Mouse (Mus musculus) layer of hippocampus, adult 11-12 months (tissue): ENCODE results near the gene Paqr3.
A peak's percentile ranks its signal among the peaks of the same experiment; 100 is the strongest.

Experiments used
- DNase-seq: peaks from one replicate; pipeline ENCODE4 v3.0.0; 2022; ENCODE audit warnings: low spot score

Paqr3 gene

DNA sequence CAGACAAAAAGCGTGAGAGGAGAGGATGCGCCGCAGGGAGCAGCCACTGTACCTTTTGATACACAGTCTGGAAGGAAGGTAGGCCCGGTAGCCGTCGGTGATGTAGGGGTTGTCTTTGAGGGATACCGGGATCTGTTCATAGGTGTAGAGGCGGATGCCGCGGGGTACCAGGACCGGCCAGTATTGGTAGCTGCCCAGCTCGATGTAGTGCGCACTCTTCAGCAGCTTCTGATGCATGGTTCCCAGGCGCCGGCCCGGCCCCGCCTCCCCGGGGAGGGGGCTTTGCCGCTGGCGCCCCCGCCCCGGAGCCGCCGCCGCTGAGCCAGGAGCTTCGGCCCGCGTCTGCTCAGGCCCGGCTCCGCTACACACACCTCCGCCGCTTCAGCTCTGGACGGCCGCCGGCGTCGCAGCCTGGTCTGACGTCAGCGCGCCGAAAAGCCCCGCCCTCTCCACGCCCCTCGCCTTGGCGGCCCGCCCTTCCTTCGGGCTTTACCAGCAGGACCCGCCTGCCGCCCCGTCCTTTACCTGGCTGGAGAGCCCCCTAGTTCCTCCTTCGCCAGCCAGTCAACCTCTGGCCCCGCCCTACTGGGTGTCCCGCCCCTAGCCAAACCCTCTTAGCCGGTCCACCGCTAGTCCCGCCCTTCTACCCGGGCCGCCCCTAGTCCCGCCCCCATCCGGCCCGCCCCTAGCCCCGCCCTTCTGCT lies at the start of gene Paqr3:
TSS of gene Paqr3 (minus strand) at position 390 of the 704 bp plus-strand sequence.
- DNase-seq = peak; percentile 96

DNA sequence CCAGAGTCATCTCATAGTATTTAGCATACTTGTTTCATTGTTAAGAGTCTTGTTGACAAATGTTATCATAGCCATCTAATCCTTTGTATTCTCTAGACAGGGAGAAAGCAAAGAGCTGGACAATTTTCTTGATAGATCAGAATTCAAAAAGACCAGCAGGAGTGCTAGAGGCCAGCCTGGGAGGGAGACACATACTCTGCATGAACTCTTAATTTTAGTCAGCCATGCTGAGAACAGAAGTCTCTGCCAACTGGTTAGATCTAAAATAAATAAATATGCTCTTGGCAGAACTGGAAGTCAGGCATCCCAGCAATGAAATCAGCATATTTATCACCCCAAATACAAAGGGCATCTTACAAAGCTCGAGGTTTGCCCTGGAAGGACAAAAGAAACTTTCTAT lies 43.3 kb upstream of the Paqr3 start:
- DNase-seq = no peak

DNA sequence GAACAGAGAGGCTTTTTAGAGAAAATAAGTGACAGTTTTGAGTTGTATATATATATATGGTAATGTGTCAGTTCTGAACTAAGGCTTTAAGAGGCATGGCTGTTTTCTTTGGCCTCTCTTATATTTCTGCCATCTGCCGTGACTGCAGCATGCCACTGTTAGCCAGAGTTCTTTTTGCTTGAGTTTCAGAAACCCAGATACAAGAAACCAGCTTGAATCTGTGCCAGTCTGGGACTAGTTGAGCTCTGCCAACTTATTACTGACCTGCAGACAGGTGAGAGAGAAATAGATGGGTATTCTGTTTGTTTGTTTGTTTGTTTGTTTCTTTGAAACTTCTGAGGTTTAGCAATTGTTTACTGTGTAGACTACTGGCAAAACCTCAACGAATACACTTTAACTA lies 23.9 kb upstream of the Paqr3 start:
- DNase-seq = no peak

DNA sequence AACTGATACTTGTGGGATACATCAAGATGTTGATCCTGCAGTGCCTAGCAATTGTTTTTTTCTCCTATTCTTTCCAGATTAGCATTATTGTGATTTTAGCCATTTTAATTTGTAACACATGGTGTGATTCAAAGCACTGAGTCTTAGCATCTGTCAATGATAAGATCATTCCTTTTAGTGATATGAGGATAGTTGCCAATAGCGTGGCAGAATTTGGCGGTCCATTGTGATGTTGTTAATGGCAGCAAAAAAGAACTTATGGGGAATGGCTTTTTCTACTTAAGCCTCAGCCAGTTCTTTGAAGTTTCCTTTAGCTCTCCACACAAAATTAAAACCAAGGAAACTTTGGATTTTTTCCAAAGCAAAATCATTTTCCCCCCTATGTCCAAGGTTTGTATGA lies 18.2 kb upstream of the Paqr3 start:
- no peak for DNase-seq

DNA sequence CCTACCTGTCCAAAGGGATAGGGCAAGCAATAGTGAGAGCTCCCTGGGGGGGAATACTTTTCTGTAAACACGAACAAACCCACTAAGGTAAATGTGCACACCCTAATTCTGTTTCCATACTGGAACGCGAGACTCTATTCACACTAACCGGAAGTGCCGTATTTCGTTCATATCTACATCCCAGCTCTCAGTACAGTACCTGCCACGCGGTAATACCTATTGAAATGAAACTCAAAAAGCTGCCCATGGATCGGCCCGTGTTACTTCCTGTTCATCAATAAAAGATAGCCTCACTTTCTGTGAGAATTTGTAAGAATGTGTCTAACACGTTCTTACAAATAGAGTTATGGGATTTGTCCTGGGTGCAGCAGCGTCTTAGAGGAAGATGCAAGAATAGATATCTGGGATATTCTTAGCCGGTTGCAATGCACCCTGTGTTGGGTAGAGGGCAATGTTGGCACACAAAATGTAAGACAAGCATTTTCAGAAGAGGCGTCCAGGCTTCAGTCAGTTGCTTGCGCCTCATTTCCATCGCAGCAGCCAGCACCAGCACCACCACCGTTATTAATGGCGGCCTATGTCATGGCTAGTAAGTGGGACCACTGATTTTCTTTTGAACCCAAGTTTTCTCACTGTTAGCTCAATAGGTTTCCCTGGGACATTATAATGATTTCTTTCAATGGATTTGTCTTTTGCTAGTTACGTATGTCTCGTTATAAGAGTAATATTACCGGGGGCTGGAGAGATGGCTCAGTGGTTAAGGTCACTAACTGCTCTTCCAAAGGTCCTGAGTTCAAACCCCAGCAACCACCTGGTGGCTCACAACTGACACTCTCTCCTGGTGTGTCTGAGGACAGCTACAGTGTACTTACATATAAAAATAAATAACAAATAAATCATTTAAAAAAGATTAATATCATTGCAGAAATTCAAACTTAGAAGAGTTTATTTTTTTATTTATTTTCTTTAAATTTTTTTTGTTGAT lies 17.1 kb upstream of the Paqr3 start:
- peak; percentile 74 for DNase-seq

DNA sequence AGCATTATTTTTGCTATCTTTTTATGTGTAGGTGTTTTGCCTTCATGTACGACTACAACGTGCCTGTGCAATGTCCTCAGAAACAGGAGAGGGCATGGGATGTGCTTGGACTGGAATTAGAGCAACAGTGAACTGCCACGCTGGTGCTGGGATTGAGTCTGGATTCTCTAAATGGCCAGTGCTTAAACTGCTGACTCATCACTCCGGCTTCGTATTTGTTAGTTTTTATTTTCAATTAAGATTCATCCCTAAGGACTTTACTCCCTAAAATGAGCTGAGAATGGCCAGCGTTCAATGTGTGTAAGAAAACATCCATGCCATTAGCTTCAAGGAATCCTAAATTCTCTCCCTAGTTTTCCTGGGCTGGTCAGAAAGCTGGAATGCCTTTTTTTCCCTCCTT lies 15.9 kb upstream of the Paqr3 start:
- no peak for DNase-seq

DNA sequence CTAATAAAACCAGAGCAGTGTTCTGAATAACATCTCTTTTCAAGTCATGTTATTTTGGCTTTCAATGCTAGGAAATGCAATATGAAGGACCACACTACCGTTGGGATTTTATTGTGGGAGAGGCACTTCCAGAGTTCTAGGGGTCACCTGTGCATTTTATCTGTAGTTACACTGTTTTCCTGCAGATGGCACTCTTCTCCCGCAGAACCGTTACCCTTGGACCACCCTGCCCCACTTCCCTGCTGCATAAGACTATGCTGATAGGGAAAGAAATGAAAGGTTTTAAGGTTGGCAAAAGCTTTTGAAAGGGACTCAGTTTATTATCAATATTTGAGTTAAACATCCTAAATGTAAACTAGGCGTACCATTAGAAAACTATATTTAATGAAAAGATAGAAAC lies 14.6 kb upstream of the Paqr3 start:
- DNase-seq = peak; percentile 52

DNA sequence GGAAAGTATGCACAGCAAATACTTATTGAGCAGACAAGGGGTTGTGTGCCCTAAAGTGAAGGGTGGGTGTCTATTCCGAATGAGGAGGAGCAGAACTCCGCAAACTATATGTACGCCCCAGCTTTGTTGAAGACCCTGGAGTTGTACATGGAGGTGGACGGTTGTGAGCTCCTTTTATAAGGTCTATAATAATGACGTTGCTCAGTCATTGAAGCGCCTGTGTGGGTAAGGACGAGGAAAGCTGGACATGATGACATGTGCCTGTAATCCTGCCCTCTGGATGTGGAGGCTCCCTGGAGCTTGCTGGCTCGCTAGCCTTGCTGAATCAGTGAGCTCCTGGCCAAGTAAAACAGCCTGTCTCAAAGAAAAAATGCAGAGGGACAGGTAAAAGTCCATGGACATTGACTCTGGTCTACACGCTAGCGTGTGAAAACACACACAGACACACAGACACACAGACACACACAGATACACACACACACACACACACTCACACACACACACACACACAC lies 14.1 kb upstream of the Paqr3 start:
- no peak for DNase-seq

DNA sequence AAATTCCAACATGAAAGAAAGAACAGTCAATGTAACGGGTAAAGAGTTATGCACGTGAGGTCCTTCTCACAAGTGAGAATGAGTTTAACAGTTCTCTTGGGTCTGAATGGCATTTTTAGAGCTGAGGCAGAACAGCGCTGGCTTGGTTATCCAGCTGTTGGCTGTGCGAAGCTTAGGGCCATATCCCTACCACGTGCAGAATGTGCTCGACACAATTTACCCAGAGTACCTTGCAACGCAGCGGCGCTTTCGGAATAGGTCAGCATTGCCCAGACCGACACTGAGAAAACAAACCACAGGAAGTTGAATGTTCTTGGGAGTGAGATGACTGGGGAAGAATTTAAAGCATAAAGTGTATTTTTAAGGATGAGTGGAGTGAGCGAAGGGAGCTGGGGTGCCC lies 13.6 kb upstream of the Paqr3 start:
- DNase-seq = no peak

DNA sequence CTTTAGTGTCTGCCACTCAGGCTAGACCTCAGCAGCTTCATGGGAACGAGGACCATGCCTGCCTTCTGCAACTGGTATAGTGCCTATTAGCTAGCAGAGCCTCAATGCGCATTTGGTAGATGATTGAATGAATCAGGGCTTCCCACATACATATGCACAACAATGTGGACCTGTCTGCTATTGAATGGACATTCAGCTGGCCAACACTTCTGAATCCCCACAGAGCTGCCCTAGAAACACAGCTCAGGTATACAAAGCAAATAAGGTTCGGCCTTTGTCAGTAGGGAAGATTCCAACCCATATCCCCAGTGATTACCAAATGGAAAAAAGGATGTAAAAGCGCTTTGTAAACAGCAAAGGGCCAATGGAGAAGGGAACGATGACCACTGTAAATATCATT lies 699 bp downstream of the Paqr3 start:
- DNase-seq = no peak

DNA sequence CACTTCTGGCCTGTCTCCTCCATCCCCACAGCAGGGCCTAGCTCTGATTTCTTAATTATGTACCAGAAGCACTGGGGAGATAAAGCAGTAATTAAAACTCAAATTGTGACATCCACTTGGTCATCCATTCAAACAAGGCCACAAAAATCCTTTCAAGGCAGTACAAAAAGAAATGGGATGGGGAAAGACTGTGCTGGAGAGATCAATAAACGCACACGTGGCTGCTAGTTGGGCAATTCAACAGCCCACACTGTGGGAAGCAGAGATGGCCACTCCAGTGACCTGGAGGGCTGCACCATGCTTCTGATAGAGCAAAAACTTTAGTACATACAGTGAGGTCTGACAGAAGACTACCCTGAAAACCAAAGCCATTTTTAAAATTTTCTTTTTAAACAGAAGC lies 1.3 kb downstream of the Paqr3 start:
- DNase-seq = no peak

DNA sequence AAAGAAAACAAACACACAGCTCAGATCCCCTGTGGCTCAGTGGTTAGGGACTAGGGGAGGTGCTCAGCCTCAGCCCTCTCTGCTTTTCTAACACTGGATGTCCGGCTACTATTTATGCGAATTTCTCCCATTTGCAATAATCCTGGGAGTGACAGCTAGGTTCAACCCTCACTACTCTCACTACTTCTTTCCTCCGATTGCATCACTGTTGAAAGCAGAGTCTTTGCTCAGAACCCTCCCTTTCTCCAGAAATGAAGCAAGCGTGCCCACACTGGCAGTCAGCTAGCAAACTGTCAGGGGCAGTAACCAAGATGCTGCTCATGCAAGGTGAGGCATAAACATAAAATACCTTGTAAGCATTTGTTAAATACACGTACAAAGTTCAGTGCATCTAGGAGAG lies 3.1 kb downstream of the Paqr3 start:
- DNase-seq = no peak

DNA sequence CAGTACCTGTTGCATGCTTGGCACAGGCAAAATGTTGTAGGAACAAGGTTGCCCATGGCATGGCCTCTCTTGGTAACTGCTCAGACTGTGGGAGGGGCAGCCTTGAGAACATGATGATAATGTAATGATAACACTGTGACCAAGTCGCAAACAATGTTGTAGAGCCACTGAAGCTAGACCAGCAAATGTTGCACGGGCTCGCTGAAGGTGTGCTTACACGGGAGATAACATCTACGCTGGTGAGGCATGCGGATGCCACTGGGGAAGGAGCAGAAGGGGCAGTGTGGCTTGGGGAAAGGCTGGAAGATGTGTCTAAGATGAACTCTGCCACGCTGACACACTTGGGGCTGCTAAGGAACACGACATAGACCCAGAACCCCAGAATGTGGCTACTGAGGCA lies 11.4 kb downstream of the Paqr3 start:
- DNase-seq = no peak

DNA sequence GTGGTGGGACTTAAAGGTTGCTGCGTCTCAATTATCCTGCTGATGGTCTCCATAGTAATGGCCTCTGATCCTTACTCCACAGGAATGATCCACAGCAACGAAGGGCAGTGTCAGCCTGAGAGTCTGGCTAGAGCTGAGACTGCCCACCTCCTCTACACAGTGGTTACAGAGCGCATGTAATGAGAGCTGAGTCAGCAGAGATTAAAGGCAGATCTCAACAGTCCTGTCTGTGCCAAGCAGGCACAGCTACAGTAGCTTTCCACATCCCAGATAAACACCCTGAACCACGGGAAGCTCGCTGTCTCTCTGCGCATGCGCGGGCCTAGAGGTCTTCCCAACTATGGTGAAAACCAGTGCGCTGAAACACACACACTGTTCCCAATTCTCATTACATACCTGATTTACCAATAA lies 13.8 kb downstream of the Paqr3 start:
- no peak for DNase-seq

DNA sequence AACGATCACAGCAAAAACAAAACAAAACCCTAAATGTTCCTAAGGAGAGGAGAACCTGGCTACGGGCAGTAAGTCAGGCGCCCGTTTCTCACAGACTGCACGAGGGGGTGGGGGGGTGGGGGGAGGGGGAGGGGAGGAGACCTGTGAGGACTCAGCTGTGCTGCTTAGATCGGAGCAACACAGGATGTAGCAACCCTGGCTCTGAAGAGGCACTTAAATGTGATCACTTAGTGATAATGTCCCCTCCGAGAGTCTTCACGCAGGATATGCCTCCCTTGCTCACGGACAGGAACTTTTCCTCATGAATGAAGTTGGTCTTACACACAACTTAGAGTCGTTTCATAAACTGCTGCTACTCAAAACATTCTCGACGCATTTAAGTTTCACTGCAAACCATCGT lies 16.1 kb downstream of the Paqr3 start:
- DNase-seq = no peak

DNA sequence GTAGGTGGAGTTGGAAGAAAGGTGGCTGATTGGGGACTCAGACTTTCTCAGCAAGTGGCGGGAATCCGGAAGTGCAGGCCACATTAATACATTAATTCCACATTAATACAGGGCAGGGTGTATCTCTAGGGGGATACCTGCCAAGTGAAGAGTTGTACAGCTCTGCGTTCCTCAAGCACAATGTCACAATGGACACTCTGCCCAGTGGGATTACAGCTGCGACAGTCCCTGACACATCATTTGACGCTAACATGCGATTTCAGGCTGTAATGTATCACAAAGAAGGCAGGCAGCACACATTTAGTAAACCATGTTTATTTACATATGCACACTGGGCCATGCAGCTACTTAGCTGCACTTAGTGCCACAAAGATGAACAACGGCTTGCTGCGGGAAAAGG lies 18.4 kb downstream of the Paqr3 start:
- no peak for DNase-seq

DNA sequence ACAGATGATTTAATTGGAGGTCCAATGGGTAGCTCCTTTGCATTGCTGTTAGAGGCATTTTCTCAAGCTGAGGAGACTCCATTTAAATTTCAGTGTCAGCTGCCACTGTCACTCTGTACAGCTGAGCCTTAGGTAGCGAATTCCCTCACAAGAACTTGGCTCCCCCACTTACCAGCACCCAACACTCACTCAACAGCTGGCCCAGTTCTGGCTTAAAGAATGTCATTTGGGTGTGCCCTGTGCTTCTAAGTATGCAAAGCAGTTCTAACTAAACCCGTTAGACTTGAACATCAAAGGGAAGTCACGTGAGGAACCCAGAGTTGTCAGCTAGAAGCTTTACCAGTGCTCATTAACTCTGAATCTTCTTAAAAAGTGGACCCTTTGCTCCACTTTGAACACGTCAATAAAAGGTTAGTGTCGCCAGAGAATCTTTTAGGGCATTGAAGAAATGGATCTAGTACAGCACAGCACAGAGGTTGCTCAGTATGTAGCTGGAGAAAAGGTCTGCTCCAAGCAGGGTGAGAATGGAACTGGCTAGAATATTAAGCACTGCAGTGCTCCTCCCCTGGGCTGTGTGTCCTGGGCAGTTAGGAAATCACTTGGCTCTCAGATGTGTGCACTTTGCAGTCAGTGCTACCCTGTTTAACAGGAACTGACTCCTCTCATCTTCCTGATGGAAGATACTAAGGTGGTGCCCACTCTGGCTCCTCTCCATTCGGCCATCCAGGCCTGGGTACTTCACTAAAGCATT lies 21.2 kb downstream of the Paqr3 start:
- DNase-seq = no peak

DNA sequence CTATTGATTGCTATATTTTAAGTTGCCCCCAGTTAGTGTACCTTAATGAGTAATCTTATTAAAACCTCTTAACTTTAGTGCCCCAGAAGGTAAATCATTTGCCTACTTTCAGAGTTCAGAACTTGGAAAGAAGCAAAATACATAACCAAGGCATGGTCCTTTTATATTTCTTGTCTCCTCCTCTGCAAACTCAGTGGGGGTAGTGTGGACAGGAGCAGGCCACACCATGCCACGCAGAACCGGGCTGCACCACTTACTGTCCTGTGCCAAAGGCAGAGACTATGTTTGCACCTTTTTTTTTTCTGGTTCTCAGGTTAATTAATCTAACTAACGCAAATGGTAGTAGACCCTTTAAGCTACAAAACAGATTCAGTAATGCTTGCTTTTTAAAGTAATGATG lies 22.0 kb downstream of the Paqr3 start:
- no peak for DNase-seq

DNA sequence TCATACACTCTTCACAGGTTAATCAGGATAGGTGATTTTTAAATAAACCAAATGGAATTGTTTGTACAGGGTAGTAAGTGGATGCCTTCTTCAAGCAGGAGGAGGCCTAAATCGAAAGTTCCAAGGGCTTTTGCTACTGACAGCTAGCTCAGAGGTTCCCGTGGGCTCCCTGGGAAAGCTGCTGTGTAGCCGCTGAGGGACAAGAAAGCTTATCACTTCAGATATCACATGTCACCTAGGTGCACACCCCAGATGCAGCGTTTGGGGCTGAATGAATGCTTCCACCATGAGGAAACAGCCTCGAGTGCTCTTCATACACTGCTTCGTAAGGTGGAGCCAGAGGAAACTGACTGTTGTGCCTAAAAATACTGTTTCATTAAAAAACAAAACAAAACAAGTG lies 23.2 kb downstream of the Paqr3 start:
- no peak for DNase-seq

DNA sequence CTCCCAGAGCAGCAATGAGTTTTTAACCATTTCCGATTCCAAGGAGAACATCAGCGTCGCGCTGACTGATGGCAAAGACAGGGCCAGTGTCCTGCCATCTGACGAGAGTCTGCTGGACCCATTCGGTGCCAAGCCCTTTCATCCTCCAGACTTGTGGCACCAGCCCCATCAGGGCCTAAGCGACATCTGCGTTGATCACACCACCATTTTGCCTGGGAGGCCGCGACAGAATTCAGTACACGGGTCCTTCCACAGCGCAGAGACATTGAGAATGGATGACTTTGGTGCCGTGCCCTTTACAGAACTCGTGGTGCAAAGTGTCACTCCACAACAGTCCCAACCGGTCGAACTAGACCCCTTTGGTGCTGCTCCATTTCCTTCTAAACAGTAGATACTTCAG lies 23.6 kb downstream of the Paqr3 start:
- DNase-seq = no peak

DNA sequence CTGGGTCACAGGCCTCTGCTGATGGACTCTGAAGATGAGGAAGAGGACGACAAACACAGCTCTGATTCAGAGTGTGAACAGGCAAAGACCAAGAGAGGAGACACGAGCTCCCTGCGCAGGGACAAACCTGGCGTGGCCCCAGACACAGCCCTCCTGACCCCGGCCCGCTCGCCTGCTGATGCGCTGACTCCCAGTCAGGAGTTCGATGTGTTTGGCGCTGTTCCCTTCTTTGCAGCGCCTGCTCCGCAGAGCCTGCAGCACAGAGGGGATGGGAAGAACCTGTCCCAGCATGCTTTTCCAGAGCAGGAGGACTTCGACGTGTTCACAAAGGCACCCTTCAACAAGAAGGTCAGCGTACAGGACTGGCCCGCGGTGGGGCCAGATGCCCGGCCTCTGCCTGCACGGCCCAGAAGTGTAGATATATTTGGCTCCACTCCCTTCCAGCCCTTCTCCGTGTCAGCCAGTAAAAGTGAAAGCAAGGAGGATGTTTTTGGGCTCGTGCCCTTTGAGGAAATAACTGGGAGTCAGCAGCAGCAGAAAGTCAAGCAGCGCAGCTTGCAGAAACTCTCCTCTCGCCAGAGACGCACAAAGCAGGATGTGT lies 24.3 kb downstream of the Paqr3 start:
- DNase-seq = no peak

DNA sequence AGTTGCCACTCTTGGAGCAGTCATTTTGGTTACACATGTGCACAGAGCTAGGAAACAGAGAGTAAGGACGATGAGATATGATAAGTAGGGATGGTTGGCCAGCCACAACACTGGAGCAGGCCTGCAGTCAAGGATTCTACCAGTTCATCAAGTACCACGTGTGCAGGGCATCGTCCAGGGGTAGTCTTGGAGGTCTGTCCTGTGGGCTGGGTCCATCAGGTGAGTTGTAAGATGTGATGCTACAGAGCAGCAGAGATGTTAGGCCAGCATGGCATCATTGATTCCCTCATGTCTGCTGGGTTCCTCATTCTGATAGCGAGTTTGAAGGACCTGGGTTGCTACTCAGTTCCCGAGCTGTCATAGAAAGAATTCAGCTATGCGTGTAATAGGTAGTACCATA lies 26.3 kb downstream of the Paqr3 start:
- DNase-seq = no peak
